Mouse (Mus musculus): Measurements from ENCODE around the gene Zranb1.

Zranb1 gene

DNA sequence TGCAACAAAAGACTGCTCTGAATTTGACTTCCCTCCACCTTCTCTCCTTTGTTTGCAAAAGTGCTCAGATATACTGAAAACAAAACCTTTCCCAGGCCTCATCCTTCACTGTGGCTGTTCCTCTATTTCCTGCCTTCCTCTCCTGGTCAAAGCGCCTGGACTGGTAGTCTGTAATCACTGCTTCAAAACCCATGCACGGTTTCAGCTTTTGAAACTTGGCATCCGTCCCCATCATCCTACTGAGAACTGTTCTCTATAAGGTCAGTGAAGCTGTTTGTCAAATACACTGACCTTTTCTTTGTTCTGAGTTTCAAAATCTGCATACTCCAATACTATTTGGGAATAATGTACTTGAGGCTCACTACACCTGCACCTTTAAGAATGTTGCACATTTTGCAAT, 3.7 kb upstream of the Zranb1 start:
- DNase-seq (ENCODE audit: low read depth, low spot score): no peak

GRCm38 (mm10) chr7:132930055-132930454, 887 bp upstream of the Zranb1 start:
- no peak for DNase-seq (ENCODE audit: low read depth, low spot score)

DNA sequence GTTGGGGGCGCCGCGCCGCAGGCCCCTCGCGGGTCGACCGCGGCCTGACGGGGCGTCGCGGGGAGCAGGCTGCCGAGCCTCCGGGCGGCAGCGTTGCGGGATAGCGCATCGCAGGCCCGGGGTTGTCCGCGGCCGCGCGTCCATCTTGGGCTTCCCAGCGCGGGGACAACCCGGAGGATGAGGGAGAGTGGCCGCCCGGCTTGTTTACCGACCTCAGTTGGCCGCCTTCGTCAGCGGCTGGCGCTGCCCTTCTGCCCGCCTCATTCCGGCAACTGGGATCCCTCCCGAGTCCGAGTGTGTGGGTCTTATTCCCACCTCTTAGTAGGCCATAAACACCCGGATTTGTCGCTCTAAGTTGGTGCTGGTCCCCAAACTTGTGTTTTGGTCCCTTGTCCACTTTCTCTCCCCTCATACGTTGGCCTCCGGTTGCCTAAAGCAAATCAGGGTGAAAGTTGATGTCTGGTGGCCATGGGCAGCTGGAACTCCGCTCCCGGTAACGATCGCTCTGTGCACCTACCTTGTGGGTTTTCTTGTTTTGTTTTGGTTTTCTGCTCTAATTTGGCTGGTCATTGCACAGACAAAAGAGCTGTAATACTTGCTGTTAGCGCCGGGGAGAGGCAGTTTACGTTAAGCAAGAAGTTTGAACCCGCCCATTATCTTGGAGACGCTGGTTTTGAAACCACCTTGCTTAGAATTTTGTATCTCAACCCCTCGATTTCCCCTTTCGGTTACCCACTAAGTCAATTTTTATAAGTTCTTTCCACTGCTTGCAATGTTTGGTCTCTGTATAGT, 814 bp downstream of the Zranb1 start:
- peak; percentile 37 for DNase-seq (ENCODE audit: low read depth, low spot score)

GRCm38 (mm10) chr7:132933331-132933730, 2.4 kb downstream of the Zranb1 start:
- DNase-seq (ENCODE audit: low read depth, low spot score): no peak

- no peak for DNase-seq (ENCODE audit: low read depth, low spot score)
Observed at GRCm38 (mm10) chr7:132934743-132935142, 3.8 kb downstream of the Zranb1 start.

DNA sequence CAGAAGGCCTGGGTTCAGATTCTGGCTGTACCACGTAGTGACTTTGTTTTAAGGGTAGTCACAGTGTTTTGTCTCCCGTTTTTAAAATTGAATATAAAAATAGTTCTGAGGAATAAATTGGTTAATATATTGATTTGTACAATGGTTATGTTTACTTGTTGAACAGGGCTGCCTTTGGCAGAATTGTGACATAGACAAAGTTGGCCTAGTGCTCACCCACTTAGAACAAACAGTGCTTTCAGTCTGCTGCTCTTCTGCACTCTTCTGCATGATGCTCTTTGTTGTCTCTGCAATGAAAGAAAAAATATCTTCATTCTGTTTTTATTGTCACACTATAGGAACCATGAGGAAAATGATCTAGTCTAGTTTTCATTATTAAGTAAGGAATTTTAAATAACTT, 8.2 kb downstream of the Zranb1 start:
- DNase-seq (ENCODE audit: low read depth, low spot score): no peak

- no peak for DNase-seq (ENCODE audit: low read depth, low spot score)
Observed at GRCm38 (mm10) chr7:132940569-132940968, 9.6 kb downstream of the Zranb1 start.

- no peak for DNase-seq (ENCODE audit: low read depth, low spot score)
Observed at GRCm38 (mm10) chr7:132949968-132950367, 19.0 kb downstream of the Zranb1 start.

DNA sequence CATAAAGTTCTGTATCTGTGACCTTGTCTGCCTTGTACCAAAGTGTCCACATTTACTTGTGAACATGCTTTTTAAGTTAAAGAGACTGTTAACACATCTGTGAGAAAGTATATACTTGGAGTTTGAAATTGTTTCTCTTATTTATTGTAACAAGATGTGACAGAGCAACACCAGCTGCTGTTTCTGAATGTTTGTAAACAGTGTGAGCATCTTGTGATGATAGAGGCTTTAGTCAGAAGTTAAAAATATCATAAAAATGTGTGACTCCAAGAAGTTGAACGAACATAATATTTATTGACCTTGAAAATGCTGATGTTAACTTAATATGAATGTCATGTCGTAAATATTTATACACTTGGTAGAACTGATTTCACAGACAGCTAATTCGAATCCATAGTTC, 19.7 kb downstream of the Zranb1 start:
- DNase-seq (ENCODE audit: low read depth, low spot score): no peak

DNA sequence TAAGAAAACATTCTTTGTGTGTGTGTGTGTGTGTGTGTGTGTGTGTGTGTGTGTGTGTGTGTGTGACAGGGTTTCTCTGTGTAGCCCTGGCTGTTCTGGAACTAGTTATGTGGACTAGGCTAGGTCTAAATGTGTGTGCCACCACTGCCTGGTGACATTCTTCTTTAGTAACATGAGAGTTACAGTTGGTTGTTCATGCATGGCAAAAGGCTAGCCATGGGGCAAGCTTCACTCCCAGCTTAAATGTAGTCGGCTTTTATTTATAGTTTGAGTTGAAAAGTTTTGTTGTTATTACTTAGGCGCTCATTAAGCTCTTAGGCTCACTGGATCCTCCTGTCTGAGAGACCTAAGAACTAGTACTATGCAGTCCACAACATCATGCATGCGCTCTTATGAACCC, 33.5 kb downstream of the Zranb1 start:
- DNase-seq (ENCODE audit: low read depth, low spot score): no peak

GRCm38 (mm10) chr7:132965707-132966106, 34.8 kb downstream of the Zranb1 start:
- no peak for DNase-seq (ENCODE audit: low read depth, low spot score)

DNA sequence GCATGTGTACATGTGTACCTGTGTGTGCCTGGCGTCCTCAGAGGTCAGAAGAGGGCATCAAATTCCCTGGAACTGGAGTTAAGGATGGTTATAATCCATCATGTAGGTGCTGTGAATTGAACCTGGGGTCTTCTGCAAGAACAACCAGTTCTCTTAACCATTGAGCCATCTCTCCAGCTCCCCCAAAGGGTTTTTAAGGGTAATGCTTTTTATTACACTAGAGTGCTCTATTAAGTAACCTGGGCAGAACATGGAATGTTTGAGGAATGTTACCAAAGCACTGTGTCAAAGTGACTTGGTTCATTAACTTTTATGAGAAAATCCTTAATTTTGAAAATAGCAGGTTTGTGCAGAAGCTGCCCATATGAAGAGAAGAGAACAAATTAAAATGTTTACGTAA, 41.1 kb downstream of the Zranb1 start:
- no peak for DNase-seq (ENCODE audit: low read depth, low spot score)

DNA sequence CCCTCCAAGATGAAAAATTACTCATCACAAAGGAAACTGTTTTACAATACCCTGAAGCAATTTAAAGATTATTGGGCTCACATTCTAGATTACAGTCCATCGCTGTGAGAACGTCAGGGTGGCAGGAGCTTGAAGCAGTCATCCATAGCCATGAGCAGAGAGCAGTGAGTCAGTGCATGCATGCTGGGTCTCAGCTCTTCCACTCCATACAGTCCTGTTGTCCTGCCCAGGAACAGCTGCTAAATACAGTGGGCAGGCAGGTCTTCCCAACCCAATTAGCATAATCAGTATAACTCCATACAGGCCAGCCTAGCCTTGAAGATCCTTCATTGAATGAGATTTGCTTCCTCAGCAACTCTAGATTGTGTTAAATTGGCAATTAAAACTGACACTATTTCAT, 45.1 kb downstream of the Zranb1 start:
- DNase-seq (ENCODE audit: low read depth, low spot score): no peak

- no peak for DNase-seq (ENCODE audit: low read depth, low spot score)
Observed at GRCm38 (mm10) chr7:132977981-132978380, 47.0 kb downstream of the Zranb1 start.

DNA sequence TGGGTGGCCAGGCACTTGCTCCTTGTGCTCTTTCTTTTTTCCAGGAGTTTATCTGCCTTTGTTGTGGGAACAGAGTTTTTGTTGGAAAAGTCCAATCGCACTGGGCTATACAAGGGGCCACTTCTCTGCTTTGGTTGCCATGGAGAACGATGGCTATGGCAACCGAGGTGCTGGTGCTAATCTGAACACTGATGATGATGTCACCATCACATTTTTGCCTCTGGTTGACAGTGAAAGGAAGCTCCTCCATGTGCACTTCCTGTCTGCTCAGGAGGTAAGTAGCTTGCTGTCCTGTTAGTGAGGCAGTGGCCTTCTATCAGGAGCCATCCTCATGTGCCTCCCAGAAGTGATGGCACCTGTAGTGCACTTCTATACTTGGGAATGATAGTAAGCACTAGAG, 51.7 kb downstream of the Zranb1 start:
- DNase-seq (ENCODE audit: low read depth, low spot score): no peak

DNA sequence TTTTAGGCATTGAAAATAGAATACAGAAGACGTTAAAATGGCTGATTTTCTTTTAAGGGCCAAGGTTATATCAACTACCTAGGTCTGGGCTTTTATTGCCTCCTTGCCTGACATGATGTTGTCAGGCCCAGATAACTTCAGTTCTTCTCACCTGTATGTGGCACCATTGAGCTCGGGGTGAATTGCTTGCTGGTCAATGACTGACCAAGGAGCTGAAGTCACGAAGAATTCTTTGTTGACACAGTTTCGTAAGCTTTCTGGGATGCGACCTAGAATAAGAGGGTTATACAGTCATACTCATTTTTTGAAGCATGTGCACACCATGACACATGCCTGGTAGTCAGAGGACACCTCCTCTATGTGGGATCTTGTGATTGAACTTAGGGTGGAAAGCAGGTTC, 58.9 kb downstream of the Zranb1 start:
- DNase-seq (ENCODE audit: low read depth, low spot score): no peak

DNA sequence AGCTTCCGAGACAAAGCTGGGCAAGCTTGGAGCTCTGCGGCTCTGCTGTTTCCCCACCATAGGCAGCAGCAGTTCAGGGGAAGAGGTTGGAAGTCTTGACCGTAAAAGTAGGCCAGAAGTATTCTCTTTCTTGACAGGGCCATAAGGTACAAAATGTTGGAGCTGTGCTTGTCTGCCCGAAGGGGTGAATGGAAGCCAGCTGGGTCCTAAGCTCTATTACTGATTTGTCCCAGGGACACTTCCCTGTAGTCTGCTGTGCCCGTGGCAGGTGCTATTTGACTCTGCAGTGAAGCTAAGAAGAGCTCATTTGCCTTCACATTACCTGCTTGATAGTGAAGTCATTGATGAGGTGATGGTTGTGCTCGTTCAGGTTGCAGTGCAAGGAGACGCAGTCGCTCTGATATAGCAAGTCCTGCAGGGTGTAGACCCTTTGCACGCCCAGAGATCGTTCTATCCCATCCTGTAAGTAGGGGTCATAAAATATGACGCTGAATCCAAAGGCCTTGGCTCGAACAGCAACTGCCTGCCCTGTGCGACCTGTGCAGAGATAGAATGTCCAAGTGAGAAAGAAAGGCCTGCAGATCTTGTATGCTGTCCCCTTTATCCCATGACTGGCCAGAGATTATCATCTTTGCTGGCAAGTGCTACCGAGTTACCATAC, 60.4 kb downstream of the Zranb1 start:
- DNase-seq (ENCODE audit: low read depth, low spot score): no peak

DNA sequence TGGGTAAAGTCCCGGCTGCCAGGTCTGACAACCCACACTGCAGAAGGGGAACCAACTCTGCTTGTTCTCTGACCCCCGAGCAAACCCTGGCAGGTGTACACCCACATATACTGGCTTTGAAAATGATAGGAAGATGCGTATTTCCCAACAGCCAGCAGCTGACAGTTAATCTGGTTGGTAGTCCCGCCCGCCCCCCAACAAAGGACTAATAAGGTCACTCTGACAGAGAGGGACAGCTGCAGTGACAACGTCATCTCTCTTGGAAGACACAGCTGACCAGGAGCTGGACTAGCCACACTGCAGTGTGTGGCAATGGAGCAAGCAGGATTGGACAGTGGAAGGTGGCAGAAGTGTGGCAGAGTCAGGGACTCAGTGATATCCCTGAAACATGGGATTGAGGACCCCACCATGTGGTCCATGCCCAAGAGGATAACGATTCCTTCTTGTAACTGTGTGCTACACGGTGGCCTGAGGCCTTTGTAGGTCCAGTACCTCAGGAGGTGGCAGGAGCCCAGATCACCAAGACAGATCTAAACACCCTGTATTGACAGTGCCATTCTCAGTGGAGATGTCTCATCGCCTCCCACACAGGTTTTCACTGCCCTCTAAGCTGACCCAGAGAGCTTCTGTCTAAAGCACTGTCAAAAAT, 62.1 kb downstream of the Zranb1 start:
- no peak for DNase-seq (ENCODE audit: low read depth, low spot score)

GRCm38 (mm10) chr7:132994120-132994519, 63.2 kb downstream of the Zranb1 start:
- DNase-seq (ENCODE audit: low read depth, low spot score): no peak

GRCm38 (mm10) chr7:132994628-132995191, 63.8 kb downstream of the Zranb1 start:
- no peak for DNase-seq (ENCODE audit: low read depth, low spot score)

- DNase-seq (ENCODE audit: low read depth, low spot score): no peak
Observed at GRCm38 (mm10) chr7:132996391-132996790, 65.4 kb downstream of the Zranb1 start.

GRCm38 (mm10) chr7:132998639-132999038, 67.7 kb downstream of the Zranb1 start:
- no peak for DNase-seq (ENCODE audit: low read depth, low spot score)
